Mouse (Mus musculus) cerebral cortex, adult 2 months (tissue): ENCODE measurements around the gene Endog.

ENCODE experiments used
- WGBS: fragments of 180-500 bp; shearing (Covaris S2); methylation state at CpG from one replicate; pipeline ENCODE4 v1.1.7; 2018; 5-methylcytosine and 5-hydroxymethylcytosine counted together

Endog gene

GRCm38 (mm10) chr2:30171997-30172382, 697 bp downstream of the Endog start:
- WGBS = 2% methylated on average over 19 of the region's 19 CpGs

- 93% methylated on average over 20 of the region's 20 CpGs for WGBS
Measured at GRCm38 (mm10) chr2:30173541-30174240, 2.4 kb downstream of the Endog start.

- 84% methylated on average over 8 of the region's 8 CpGs for WGBS
Measured at GRCm38 (mm10) chr2:30175897-30176296, 4.6 kb downstream of the Endog start.

- WGBS = 99% methylated on average over 2 of the region's 2 CpGs
Measured at GRCm38 (mm10) chr2:30176561-30176960, 5.3 kb downstream of the Endog start.

GRCm38 (mm10) chr2:30177700-30178675, 6.7 kb downstream of the Endog start, which contains the start of gene Spout1:
TSS of gene Spout1 (minus strand) at chr2:30178459.
- 2% methylated on average over 54 of the region's 54 CpGs for WGBS

- 26% methylated on average over 7 of the region's 7 CpGs for WGBS
Measured at GRCm38 (mm10) chr2:30178711-30179110, 7.4 kb downstream of the Endog start.

GRCm38 (mm10) chr2:30182424-30182823, 11.1 kb downstream of the Endog start:
- 84% methylated on average over 2 of the region's 2 CpGs for WGBS

- WGBS = 82% methylated on average over 3 of the region's 3 CpGs
Measured at GRCm38 (mm10) chr2:30183721-30184120, 12.4 kb downstream of the Endog start.

GRCm38 (mm10) chr2:30185276-30185675, 14.0 kb downstream of the Endog start:
- whole genome bisulfite sequencing = 88% methylated on average over 6 of the region's 6 CpGs

- 83% methylated on average over 3 of the region's 3 CpGs for WGBS
Measured at GRCm38 (mm10) chr2:30185681-30186080, 14.4 kb downstream of the Endog start.

- 85% methylated on average over 12 of the region's 12 CpGs for WGBS
Measured at GRCm38 (mm10) chr2:30191790-30192580, 20.7 kb downstream of the Endog start.

- 67% methylated on average over 3 of the region's 3 CpGs for WGBS
Measured at GRCm38 (mm10) chr2:30194656-30195055, 23.4 kb downstream of the Endog start.

- 82% methylated on average over 4 of the region's 4 CpGs for WGBS
Measured at GRCm38 (mm10) chr2:30198021-30198420, 26.7 kb downstream of the Endog start.

- WGBS = 90% methylated on average over 1 of the region's 1 CpGs
Measured at GRCm38 (mm10) chr2:30199984-30200383, 28.7 kb downstream of the Endog start.

- WGBS = 84% methylated on average over 5 of the region's 5 CpGs
Measured at GRCm38 (mm10) chr2:30200388-30200925, 29.2 kb downstream of the Endog start.

GRCm38 (mm10) chr2:30203439-30203838, 32.1 kb downstream of the Endog start:
- 78% methylated on average over 7 of the region's 7 CpGs for WGBS

GRCm38 (mm10) chr2:30205255-30205628, 33.9 kb downstream of the Endog start:
- WGBS = under 1% methylated on average over 13 of the region's 13 CpGs

GRCm38 (mm10) chr2:30205629-30206357, 34.5 kb downstream of the Endog start, which contains the start of gene Kyat1:
TSS of gene Kyat1 (minus strand) at chr2:30205847.
- WGBS = under 1% methylated on average over 44 of the region's 44 CpGs

- 86% methylated on average over 4 of the region's 4 CpGs for WGBS
Measured at GRCm38 (mm10) chr2:30207401-30207800, 36.1 kb downstream of the Endog start.

- 83% methylated on average over 5 of the region's 5 CpGs for WGBS
Measured at GRCm38 (mm10) chr2:30207886-30208285, 36.6 kb downstream of the Endog start.
